Mouse (Mus musculus) CH12.LX (cell line): ENCODE data around the gene Dph2.
A peak's percentile ranks its signal among the peaks of the same experiment; 100 is the strongest.

ENCODE experiments used
- CHD2 ChIP-seq: IDR thresholded peaks from 2 replicates; pipeline ENCODE4 v1.6.1; 2011; ENCODE audit warnings: low read length, improper control_type of control experiment
- CTCF ChIP-seq, 2 experiments: IDR thresholded peaks in 1 of 2; conservative IDR thresholded peaks in 1 of 2; 2 replicates each; pipeline ENCODE4 v1.5.1; 2011 to 2012; ENCODE audit warnings: low read depth in 2 of 2, low read length in 2 of 2, improper control_type of control experiment in 1 of 2, inconsistent platforms in 1 of 2, mild to moderate bottlenecking in 1 of 2, moderate library complexity in 1 of 2
- E2F4 ChIP-seq: IDR thresholded peaks from 2 replicates; pipeline ENCODE4 v1.6.1; 2011; ENCODE audit warnings: low read depth, low read length, improper control_type of control experiment; ENCODE audit not compliant: insufficient replicate concordance
- HCFC1 ChIP-seq: IDR thresholded peaks from 2 replicates; pipeline ENCODE4 v1.6.1; 2012; ENCODE audit warnings: low read depth, mild to moderate bottlenecking, inconsistent platforms, low read length, improper control_type of control experiment
- NELFE ChIP-seq: IDR thresholded peaks from 2 replicates; pipeline ENCODE4 v1.6.1; 2011; ENCODE audit warnings: low read depth, low read length, improper control_type of control experiment
- NRF1 ChIP-seq: IDR thresholded peaks from 2 replicates; pipeline ENCODE4 v1.6.1; 2014; ENCODE audit warnings: low read depth, mild to moderate bottlenecking, inconsistent platforms, low read length, improper control_type of control experiment, moderate library complexity
- POLR2A ChIP-seq: IDR thresholded peaks from 2 replicates; pipeline ENCODE4 v1.6.1; 2011; ENCODE audit warnings: low read depth, mild to moderate bottlenecking, improper control_type of control experiment, low read length
- TCF12 ChIP-seq: IDR thresholded peaks from 2 replicates; pipeline ENCODE4 v1.6.1; 2014; ENCODE audit warnings: low read depth, mild to moderate bottlenecking, inconsistent platforms, low read length, improper control_type of control experiment
- ZC3H11A ChIP-seq: IDR thresholded peaks from 2 replicates; pipeline ENCODE4 v1.6.1; 2012; ENCODE audit warnings: low read depth, mild to moderate bottlenecking, inconsistent platforms, low read length, improper control_type of control experiment
- ZKSCAN1 ChIP-seq: IDR thresholded peaks from 2 replicates; pipeline ENCODE4 v1.6.1; 2012; ENCODE audit warnings: low read depth, inconsistent platforms, low read length, improper control_type of control experiment, borderline replicate concordance

GRCm38 (mm10) chr4:117928234-117928633 lies 36.4 kb upstream of the Dph2 start:
- TF ChIP-seq ZC3H11A = no peak
- peak; percentile 78 to 82 for TF ChIP-seq CTCF (conservative IDR thresholded peaks at IDR 0.05 in 1 of 2, IDR thresholded peaks at IDR 0.05 in 1 of 2; ENCODE audit: low read depth in 2 of 2, low read length in 2 of 2)
- TF ChIP-seq TCF12 = no peak
- no peak for TF ChIP-seq POLR2A
- TF ChIP-seq E2F4 = no peak
- TF ChIP-seq NRF1 = no peak
- no peak for TF ChIP-seq CHD2
- TF ChIP-seq NELFE = no peak
- TF ChIP-seq ZKSCAN1 = no peak
- no peak for TF ChIP-seq HCFC1
